Mouse (Mus musculus): ENCODE measurements around the gene Proz.

DNA sequence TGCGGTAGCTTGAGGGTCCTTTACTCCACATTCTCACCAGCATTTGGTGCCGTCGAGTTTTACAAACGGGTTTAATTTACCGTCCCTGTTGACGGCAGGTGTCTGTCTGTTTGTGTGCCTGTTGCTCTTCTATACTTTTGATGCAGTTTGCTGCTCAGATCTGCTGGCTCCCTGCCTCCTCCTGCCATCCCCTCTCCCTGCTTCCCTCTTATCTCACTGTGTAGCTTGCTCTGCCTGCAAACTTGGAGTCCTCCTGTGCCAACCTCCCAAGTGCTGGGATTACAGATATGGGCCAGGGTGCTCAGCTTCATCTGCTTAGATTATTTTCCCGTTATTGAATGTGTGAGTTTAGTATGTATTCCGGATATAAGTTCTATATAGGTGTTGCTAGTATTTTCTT lies 48.3 kb downstream of the Proz start:
- TF ChIP-seq CTCF (IDR thresholded peaks at IDR 0.05; ENCODE audit: insufficient read depth, low read length) (no peak), POLR2A (IDR thresholded peaks at IDR 0.05; ENCODE audit: borderline replicate concordance, extremely low read depth, low read depth, low read length) (no peak)
